Mouse (Mus musculus): ENCODE data around the gene Garnl3. TPM values are rescaled to one million over a fixed set of nuclear protein-coding genes. Genes with fewer than 3 reads are reported as not detected.

The Garnl3 gene
- polyA plus RNA-seq, 1 experiment from 2014 or later, result 0.40 TPM

GRCm38 (mm10) chr2:32997081-32997480 is 134.4 kb downstream of the Garnl3 start:
- Histone ChIP-seq H3K9ac (replicated peaks) (no peak overlapping the region), H3K36me3 (replicated peaks; ENCODE audit: insufficient read depth, low read length) (no peaks in the 10 kb centered on the region), H3K4me3 (ENCODE audit: low read depth, low read length) (no peak overlapping the region), H3K9me3 (ENCODE audit: low read length) (no peaks in the 10 kb centered on the region), H3K27me3 (ENCODE audit: insufficient read depth, low read length) (no peaks in the 10 kb centered on the region), H3K4me1 (ENCODE audit: insufficient read depth) (no peaks in the 10 kb centered on the region), H3K4me2 (ENCODE audit: low read depth, low read length) (no peak overlapping the region), H3K27ac (ENCODE audit: low read depth) (no peak overlapping the region)
- ATAC-seq (no peak), DNase-seq (no peak)
- 71% methylated on average over 6 of the region's 6 CpGs for WGBS (ENCODE audit: insufficient replicate concordance)
- TF ChIP-seq EP300 (IDR thresholded peaks at IDR 0.05; ENCODE audit: low read depth), result no peak
- no peak for TF ChIP-seq CTCF (IDR thresholded peaks at IDR 0.05; ENCODE audit: low read depth)

DNA sequence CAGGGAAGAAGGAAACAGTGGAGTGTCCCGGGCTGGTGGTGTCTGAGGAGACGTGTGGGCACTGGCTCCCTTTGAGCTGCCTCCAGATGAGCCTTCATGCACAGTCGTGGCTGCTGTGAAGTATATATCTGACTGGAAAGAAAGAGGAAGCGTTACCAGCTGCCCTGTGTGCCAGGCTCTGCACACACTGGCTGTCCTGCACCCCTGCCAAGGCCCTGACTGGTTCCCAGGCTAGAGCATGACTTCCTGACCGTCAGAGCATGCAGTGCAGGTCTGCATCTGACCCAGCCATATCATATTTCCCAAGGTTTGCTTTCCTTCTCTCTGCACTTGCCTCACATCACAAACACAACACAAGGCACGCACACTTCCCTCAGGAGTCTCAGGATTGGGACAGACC is 139.3 kb downstream of the Garnl3 start:
- Histone ChIP-seq H3K4me1 (ENCODE audit: insufficient read depth) (no peaks in the 10 kb centered on the region), H3K27me3 (ENCODE audit: insufficient read depth, low read length) (no peaks in the 10 kb centered on the region), H3K9ac (replicated peaks) (no peak overlapping the region), H3K36me3 (replicated peaks; ENCODE audit: insufficient read depth, low read length) (no peaks in the 10 kb centered on the region), H3K4me2 (ENCODE audit: low read depth, low read length) (no peak overlapping the region), H3K9me3 (ENCODE audit: low read length) (no peaks in the 10 kb centered on the region), H3K27ac (ENCODE audit: low read depth) (no peak overlapping the region), H3K4me3 (ENCODE audit: low read depth, low read length) (no peak overlapping the region)
- WGBS (ENCODE audit: insufficient replicate concordance), result 37% methylated on average over 6 of the region's 6 CpGs
- ATAC-seq (no peak), DNase-seq (no peak)
- no peak for TF ChIP-seq CTCF (IDR thresholded peaks at IDR 0.05; ENCODE audit: low read depth)
- TF ChIP-seq EP300 (IDR thresholded peaks at IDR 0.05; ENCODE audit: low read depth), result no peak

GRCm38 (mm10) chr2:32990167-32990832 is 141.2 kb downstream of the Garnl3 start:
- H3K27me3 ChIP-seq (ENCODE audit: insufficient read depth, low read length), result no peaks in the 10 kb centered on the region
- no peaks in the 10 kb centered on the region for H3K36me3 ChIP-seq (replicated peaks; ENCODE audit: insufficient read depth, low read length)
- no peak overlapping the region for H3K27ac ChIP-seq (ENCODE audit: low read depth)
- 63% methylated on average over 13 of the region's 13 CpGs for WGBS (ENCODE audit: insufficient replicate concordance)
- no peaks in the 10 kb centered on the region for H3K9me3 ChIP-seq (ENCODE audit: low read length)
- DNase-seq (no peak), ATAC-seq (no peak)
- no peak overlapping the region for H3K9ac ChIP-seq (replicated peaks)
- no peak for TF ChIP-seq EP300 (IDR thresholded peaks at IDR 0.05; ENCODE audit: low read depth)
- TF ChIP-seq CTCF (IDR thresholded peaks at IDR 0.05; ENCODE audit: low read depth), result peak; percentile 70
- H3K4me3 ChIP-seq (ENCODE audit: low read depth, low read length), result no peak overlapping the region
- H3K4me2 ChIP-seq (ENCODE audit: low read depth, low read length), result no peak overlapping the region
- no peaks in the 10 kb centered on the region for H3K4me1 ChIP-seq (ENCODE audit: insufficient read depth)

- H3K9me3 ChIP-seq (ENCODE audit: low read length), result no peaks in the 10 kb centered on the region
- H3K4me1 ChIP-seq (ENCODE audit: insufficient read depth), result no peaks in the 10 kb centered on the region
- WGBS (ENCODE audit: insufficient replicate concordance), result 65% methylated on average over 3 of the region's 3 CpGs
Observed at GRCm38 (mm10) chr2:32989376-32989775, 142.1 kb downstream of the Garnl3 start.

DNA sequence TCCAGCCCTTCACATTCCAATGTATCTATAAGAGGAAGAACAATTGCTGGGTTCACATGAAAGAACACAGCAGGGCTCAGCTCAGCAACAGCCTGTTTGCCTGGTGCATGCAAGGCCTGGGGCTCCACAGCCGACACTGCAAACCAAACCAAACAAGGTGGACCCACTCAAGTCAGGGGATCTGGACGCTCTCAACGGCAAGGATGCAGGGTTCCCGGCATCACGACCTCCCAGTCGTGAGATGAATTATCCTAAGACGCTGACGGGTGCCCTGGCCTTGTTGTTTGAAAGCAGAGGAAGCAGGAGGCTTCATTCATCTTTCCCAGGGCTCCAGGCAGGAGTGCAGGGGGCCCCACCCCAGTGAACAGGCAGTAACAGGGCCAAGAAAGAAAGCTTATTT is 145.6 kb downstream of the Garnl3 start:
- Histone ChIP-seq H3K4me2 (ENCODE audit: low read depth, low read length) (no peak overlapping the region), H3K27me3 (ENCODE audit: insufficient read depth, low read length) (no peaks in the 10 kb centered on the region), H3K9me3 (ENCODE audit: low read length) (no peaks in the 10 kb centered on the region), H3K27ac (ENCODE audit: low read depth) (no peak overlapping the region), H3K4me1 (ENCODE audit: insufficient read depth) (peaks cover 16% of the 10 kb centered on the region), H3K9ac (replicated peaks) (no peak overlapping the region), H3K36me3 (replicated peaks; ENCODE audit: insufficient read depth, low read length) (no peaks in the 10 kb centered on the region), H3K4me3 (ENCODE audit: low read depth, low read length) (no peak overlapping the region)
- 70% methylated on average over 8 of the region's 8 CpGs for WGBS (ENCODE audit: insufficient replicate concordance)
- ATAC-seq, result no peak
- no peak for DNase-seq
- TF ChIP-seq CTCF (IDR thresholded peaks at IDR 0.05; ENCODE audit: low read depth), result no peak
- TF ChIP-seq EP300 (IDR thresholded peaks at IDR 0.05; ENCODE audit: low read depth), result no peak

More at GRCm38 (mm10) chr2:32989376-32989775, 142.1 kb downstream of the Garnl3 start:
- no peak overlapping the region for H3K4me2 ChIP-seq (ENCODE audit: low read depth, low read length)
- H3K27ac ChIP-seq (ENCODE audit: low read depth), result no peak overlapping the region
- H3K36me3 ChIP-seq (replicated peaks; ENCODE audit: insufficient read depth, low read length), result no peaks in the 10 kb centered on the region
- no peak for DNase-seq
- no peaks in the 10 kb centered on the region for H3K27me3 ChIP-seq (ENCODE audit: insufficient read depth, low read length)
- H3K9ac ChIP-seq (replicated peaks), result no peak overlapping the region
- H3K4me3 ChIP-seq (ENCODE audit: low read depth, low read length), result no peak overlapping the region
- TF ChIP-seq EP300 (IDR thresholded peaks at IDR 0.05; ENCODE audit: low read depth), result no peak
- no peak for TF ChIP-seq CTCF (IDR thresholded peaks at IDR 0.05; ENCODE audit: low read depth)
- ATAC-seq, result no peak

- no peak overlapping the region for H3K4me3 ChIP-seq (ENCODE audit: low read depth, low read length)
- no peak overlapping the region for H3K4me2 ChIP-seq (ENCODE audit: low read depth, low read length)
- DNase-seq (no peak), ATAC-seq (no peak)
- peaks cover 19% of the 10 kb centered on the region for H3K4me1 ChIP-seq (ENCODE audit: insufficient read depth)
- TF ChIP-seq EP300 (IDR thresholded peaks at IDR 0.05; ENCODE audit: low read depth), result no peak
- H3K9ac ChIP-seq (replicated peaks), result no peak overlapping the region
- 35% methylated on average over 6 of the region's 6 CpGs for WGBS (ENCODE audit: insufficient replicate concordance)
- H3K9me3 ChIP-seq (ENCODE audit: low read length), result no peaks in the 10 kb centered on the region
- H3K27ac ChIP-seq (ENCODE audit: low read depth), result no peak overlapping the region
- no peaks in the 10 kb centered on the region for H3K36me3 ChIP-seq (replicated peaks; ENCODE audit: insufficient read depth, low read length)
- H3K27me3 ChIP-seq (ENCODE audit: insufficient read depth, low read length), result no peaks in the 10 kb centered on the region
Observed at GRCm38 (mm10) chr2:32983617-32984016, 147.8 kb downstream of the Garnl3 start.

All from liver, postnatal 0 days (tissue).